Mouse (Mus musculus): ENCODE measurements at regions not wholly inside any gene's neighbourhood (a gene's known extent, or its start where the extent isn't known, plus 50 kb on each side); places are given as distances from the start of the nearest gene placed in this dataset.
A peak's percentile ranks its signal among the peaks of the same experiment; 100 is the strongest.
"Not testable (repeated sequence)": the region's sequence is repeated elsewhere in the genome, so short reads cannot be mapped to it uniquely, and the experiment has no call there.

DNA sequence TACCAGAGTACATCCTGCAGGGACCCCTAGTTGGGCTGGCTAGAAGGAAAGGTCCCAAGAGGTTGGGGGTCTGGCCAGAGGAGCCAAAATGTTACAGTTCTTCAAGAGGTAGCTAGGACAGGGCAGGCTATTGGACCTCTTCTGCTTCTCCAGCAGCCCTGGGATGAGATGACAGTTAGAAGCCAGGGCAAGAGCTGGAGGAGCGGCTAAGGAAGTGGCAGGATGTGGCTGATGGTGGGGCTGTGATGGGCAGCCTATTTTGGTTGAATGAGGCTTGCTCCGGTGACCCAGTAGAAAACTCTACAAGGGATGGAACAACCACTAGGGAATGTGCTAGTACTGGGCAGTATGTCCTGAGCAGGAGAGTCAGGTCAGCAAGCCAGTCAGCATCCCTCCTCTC lies 82.8 kb downstream of the Ddx11 start:
- DNase-seq (ENCODE audit: low spot score in 2 of 2) = no peak

DNA sequence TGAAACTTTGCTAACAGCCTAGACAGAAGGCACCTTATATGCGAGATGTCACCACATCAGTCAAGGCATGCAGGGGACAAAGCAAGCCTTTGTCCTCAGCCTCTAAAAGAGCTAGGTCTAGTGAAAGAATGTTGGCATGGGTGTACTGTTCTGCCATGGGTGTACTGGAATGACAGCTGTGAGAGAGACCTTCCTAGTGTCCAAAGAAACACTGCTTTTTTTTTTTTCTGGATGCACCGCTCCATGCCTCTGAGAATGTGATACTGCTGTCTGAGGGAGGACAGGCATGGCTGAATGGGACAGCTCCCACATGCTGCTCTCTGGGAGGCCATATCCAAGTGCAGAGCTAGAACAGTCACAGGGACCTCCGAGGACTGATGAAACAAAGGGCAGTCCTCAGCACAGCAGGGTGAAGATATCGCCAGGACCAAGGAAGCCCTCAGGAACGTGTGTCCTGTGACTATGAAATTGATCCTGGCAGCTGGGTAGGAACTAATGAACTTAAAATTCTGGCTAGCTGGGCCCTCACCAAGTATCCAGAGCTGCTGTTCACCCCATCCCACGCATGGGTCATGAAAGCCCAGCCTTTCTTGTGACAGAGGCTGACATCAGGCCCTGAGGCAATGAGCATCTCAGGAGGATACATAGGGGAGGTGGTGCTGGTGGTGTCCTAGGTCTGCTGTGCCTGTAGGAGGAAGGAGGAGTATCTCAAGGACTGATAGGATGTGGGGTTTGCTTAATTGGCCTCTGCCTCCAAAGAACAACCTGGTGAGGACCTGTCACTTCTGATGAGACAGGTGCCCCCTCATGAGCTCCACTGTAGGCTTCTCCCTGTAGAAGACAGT lies 84.6 kb downstream of the Ddx11 start:
- DNase-seq (ENCODE audit: low spot score in 2 of 2) = not testable (repeated sequence)

DNA sequence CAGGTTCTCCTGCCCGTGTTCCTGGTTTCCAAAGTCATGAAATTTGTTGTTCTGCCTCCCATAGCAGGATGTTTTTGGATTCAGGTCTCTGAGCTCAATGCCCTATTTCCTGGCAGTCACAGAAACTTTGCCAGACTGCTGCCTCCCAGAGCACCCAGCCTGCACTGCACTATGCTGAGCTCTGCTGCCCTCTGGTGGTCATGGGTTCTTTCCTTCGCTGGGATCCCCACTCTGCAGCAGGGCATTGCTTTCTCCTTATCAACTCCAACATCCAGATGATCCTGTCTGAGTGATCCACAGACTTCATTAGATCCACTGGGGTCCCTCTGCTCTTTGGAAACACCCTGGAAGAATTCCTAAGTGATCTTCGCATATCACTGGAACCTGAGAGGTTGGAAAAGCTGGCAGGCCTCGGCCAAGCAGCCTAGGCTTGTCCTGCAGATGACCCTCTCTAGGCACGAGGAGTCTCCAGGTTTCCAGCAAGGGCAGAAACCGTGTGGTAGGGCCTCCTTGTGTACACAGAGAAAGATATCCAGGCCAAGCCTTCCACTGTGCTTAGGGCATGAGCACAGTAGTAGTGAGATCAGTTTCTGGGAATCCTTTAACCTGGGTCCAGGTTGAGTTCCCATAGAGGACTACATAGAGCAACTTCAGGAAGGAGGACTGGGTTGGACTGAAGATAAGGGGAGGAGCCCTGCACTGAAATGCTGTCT lies 85.6 kb downstream of the Ddx11 start:
- not testable (repeated sequence) for DNase-seq (ENCODE audit: low spot score in 2 of 2)

DNA sequence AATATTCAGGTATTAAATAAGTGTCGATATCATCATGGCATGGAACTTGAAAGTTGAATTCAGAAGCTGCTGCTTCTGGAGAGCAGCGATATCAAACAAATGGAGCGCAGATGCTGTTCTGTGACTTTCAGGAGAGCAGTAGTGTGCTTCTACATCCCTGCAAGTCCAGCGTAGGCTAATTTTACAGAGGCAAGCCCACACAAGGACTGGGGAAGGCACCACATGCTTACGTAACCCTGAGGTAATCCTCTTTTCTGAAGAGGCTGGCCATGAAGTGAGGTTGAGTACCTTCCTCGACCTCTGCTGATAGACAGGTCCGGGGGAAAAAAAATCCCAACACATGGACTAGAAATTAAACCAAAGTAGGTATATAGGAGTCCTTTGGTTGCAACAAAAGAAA lies 88.2 kb downstream of the Ddx11 start:
- peak in 1 of 2 experiments; percentile 30 for DNase-seq (ENCODE audit: low spot score in 2 of 2)

DNA sequence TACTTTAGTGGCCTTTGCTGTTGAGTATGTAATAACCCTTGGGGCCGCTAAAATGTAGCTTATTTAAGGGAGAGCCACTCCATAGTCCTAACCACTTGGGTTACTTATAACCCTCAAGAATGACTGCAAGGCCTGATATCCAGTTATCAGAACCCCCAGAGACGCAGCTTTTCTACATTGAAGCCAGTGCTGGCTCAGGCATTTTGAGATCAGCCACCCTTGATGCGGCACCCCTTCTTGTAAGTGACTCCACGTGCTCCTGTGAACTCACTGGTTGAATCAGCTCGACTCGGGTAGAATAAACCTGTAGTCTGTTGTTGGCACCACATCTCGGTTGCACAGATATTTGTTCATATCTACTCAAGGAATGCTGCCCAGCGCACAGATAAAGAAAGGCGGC lies 89.3 kb downstream of the Ddx11 start:
- no peak for DNase-seq (ENCODE audit: low spot score in 2 of 2)

DNA sequence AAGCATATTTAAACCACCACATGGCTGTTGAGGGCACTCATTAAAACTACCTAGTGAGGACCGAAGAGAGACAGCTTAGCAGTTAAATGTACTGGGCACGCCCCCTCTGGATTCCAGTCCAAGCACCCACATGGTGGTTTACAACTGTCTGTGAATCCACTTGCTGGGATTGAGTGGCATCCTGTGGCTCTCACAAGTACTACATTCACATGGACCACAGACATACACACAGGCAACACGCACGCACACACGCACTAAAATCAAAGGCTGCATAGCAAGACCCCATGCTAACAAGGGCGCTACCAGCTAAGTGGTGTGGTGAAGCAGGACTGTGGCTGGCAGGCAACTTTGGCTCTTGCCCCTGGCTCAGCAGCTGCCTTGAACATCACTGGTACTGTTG lies 95.0 kb downstream of the Ddx11 start:
- DNase-seq (ENCODE audit: low spot score in 2 of 2) = no peak

DNA sequence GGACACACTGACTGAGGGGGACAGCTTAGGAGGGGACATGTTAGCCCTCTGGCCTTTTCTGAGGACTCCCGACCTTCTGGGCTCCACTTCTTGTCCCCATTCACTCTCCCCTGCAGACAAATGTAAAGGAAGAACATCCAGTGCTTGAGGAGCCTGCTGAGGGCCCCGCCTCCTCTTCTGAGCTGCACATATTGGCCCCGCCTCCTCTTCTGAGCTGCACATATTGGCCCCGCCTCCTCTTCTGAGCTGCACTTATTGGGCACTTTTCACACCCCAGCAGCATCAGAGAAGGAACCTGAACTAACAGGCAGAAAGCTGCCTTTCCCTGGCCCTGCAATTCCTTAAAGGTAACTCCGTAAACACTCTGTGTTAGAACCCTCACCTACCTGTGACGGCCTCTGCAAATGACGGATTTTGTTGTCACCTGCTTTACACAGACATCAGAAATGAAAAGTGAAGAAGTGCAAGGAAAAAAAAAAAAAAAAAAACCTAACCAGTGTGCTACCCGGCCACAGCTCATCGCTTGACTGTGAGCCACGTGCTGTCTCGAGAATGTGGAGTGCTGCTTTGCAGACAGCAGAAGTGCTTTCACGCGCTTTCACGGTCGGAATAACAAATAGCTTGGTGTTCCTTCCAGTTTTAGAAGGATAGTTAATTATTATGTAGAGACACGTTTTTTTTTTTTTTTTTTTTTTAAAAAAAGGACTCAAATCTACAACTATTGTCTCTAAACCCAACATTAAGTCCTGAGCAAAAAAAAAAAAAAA lies 96.5 kb downstream of the Ddx11 start:
- no peak for DNase-seq (ENCODE audit: low spot score in 2 of 2)

DNA sequence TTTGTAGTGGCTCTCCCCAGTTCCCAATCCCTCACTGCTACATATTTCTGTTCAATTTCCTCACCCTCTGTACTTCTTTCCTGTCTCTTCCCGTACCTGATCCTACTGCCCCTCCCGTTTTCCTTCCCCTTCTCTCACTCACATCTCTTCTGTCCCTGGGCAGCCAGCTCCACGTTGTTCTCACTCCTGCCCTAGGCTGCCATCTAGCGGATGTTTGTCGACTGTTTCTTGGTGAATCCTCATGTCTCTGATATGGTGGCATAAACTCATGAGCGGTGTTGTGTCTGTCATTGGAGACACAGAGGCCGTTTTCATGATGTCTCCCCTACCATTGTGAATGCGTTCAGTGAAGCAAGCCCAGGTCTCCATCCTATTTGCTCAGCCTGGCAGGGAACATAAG lies 97.9 kb downstream of the Ddx11 start:
- DNase-seq (ENCODE audit: low spot score in 2 of 2) = peak in 1 of 2 experiments; percentile 57

DNA sequence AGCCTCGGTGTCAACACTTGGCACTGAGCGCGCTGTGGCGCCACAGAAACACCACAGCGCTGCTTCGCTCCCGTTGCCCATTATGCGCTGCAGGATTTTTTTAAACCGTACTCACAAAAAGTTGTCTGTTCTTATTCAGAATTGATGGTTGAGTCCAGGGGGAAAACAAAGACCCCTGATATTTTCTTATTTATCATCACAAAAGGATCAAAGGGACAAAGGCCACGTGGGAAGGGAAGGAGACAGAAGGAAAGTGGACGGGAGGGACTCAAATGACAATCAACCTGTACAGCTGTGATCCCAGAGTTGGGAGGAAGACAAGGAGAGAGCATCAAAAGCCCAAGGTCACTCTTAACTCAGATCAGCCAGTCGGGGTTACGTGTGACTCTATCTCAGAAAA lies 100.4 kb downstream of the Ddx11 start:
- no peak for DNase-seq (ENCODE audit: low spot score in 2 of 2)

DNA sequence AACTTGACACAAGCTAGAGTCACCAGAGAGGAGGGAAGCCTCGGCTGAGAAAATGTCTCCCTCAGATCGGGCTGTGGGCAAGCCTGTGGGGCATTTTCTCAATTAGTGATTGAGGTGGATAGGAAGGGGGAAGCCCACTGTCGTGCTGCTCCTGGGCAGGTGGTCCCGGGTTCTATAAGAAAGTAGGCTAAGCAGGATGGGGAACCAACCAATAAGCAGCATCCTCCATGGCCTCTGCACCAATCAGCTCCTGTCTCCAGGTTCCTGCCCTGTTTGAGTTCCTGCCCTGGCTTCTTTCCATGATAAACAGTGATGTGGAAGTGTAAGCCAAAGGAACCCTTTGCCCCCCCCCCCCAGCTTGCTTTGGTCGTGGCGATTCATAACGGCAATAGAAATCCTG lies 100.9 kb downstream of the Ddx11 start:
- DNase-seq (ENCODE audit: low spot score in 2 of 2) = no peak

DNA sequence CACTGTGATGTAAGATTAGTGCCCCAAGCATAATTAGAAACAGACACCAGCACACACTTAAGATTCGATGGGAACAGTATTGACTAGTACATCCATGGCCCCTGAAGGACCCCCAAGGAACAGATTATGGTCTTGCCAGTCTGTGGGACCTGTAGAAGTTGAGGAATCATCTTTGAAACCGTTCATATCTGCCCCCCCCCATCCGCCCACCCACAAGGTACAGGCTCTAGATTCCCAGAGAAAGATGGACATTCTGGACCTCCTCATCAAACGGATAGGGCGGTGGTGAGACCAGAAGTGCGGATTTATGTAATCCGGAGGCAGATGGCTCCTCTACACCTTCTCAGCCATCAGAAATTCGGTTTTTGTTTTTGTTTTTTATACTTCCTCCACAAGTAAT lies 109.1 kb downstream of the Ddx11 start:
- no peak for DNase-seq (ENCODE audit: low spot score in 2 of 2)

DNA sequence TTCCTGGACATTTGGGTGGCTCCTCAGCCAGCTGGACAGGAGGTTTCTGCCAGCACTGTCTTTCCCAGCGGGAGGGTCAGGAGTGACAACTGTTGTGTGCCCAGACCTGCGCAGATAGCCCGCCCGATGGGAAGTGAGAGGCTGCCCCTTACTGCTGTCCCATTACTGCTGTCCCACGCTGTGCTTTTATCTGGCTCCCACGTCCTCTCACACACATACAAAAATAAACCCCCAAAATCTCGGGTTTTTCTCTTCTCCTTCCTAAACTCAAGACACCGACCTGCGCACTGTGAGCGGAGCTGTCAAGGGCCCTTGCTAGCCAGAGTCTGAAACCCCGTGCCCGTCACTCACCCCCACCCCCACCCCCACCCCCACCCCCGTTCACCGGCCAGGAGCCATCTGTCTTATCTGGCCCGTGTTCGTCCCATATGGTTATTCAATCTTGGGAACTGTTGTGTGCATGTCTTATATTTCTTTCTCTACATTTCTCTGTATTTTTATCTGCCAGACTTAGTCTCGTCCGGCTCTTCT lies 109.6 kb downstream of the Ddx11 start:
- peak in 1 of 2 experiments; percentile 61 for DNase-seq (ENCODE audit: low spot score in 2 of 2)

DNA sequence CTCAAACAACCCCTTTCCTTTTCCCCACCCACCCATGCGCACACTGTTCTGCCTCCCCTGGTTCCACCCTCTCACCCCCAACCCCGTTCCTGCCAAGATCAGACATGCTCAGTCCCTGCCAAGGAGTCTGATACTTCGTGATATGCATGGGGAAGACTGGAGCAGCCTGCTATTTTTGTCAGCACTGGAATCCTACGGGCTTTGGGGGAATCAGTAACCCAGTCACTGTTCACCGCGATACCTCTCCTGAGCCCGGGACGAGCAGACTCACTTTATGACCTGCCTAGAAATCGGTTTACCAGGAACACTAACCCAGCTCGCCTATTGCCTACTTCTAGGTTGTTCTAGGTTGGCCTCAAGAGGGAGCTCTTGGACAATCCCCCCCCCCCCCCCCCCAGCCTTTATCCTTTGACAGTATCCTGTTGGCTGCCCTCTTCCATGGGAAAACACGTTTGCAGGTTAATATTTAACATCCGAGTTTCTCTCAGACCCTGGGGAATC lies 110.2 kb downstream of the Ddx11 start:
- peak; percentile 31 to 32 for DNase-seq (ENCODE audit: low spot score in 2 of 2)

DNA sequence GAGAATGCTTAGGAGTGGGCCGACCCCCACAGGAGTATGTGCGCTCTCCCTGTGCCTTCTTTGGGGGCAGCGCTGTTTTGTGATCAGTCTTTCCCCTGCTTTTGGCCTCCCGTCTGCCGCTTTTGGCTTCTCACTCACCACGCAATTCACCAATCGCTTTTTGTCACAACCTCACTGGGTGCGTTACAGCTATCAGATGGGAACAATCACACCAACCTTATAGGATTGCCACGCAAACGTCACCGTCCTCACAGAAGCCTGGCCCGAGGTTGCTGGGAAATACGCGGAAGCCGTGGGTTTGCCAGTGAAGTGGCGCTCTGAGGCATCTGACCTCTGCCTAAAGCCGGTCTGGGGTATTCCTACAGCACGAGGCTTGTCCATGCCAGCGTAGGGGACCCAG lies 111.1 kb downstream of the Ddx11 start:
- DNase-seq (ENCODE audit: low spot score in 2 of 2) = no peak

DNA sequence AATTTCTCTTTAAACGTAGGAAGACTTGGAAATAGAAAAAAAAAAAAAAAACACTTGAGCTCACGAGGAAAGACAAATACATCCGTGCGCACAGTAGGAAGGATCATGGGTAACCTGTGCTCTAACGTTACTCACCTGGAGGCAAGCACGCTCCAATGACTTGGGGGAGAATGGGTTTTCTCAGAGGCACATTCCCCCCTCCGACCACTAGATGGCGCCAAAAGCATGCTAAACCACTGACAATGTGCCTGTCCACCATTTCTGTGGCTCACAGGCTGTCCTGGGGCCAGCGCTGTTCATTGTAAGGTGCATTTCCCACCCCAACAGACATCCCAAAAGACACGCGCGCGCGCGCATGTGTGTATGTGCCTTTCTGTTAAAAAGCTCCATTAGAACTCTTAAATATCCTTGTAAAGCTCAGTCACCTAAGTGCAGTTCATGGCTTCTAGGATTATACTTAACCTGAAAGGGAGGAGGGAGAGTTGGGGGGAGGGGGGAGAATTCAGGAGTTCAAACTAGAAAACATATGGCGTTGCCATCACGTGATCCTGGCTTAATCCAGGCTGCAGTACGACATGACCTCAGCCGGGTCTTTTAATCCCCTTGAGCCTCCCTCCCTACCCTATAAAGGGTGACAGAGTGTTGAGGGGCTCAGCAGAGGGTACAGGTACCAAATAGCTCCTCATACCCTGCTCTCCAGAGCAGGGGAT lies 111.9 kb downstream of the Ddx11 start:
- peak; percentile 71 to 84 for DNase-seq (ENCODE audit: low spot score in 2 of 2)

DNA sequence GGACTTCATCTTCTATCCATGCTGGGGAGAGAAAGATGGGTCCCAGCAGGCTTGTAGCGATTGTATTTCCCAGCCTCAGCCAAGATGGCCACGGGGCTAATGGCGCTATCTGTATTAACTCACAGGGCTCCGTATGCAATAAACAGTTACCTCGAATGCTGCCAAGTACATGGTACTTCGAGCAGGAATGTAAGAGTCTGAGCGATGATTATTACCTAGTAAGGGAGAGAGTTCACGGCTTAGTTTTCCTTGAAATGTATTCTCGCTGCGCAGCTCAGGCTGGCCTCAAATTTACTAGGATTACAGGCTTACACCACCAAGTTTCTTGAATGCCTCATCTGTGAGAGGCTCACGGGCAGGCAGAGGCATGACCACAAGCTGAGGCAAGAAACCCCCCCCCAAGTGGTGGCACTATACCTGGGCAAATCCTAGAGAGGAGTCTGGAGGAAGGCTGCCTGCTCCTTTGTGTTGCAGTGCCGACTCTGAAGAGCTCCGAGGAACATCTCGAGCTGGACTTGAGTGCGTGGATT lies 112.6 kb downstream of the Ddx11 start:
- no peak for DNase-seq (ENCODE audit: low spot score in 2 of 2)

DNA sequence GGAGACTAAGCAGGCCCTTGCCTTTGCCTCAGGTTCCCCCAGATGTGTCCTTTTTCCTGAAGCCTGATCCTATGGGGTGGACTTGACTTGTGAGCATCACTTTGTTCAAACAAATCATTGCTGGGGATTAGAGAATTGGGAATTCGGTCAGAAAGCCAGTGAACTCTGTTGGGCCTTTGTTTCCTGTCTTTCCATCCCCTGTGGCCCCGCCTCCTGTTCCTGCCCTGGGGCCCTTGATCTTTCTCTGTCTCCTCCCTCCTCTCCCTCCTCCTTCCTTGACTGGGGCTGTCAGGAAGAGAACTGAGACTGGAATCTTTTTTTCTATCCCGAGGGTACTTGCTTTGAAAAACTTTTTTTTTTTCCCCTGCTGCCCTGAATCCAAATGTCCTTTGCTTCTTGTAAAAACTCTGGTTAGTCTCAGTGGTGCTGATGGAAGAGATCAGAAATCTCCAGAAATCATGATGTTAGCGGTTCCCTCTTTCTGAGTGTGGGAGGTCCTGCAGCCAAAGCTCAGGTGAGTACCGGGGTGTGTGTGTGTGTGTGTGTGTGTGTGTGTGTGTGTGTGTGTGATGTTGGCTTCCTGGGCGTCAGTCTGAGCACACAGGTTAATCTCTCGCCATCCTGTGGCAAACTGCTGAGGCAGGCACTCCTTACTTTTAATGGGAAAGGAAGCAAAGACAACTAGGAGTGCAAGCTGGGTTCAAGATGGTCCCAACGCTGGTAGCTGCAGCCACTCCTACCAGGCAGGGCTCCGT lies 118.7 kb downstream of the Ddx11 start:
- no peak for DNase-seq (ENCODE audit: low spot score in 2 of 2)

DNA sequence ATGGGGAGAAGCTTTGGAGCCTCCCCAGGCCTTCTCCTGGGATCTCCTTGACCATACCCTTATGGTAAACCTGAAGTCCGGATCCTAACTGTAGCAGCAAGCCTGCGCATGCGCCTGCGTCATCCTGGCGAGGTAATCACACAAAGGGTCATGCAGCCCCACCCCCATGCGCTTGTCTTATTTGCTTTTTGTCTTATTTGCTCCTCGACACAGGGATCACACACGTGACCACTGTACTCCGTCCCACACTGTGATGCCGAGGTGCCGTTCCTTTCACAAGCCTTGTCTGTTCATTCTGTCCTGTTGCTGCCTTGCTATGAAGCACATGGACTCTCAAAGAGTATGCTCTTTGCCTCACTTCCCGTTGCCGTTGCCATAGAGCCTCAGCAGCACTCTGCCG lies 120.9 kb downstream of the Ddx11 start:
- DNase-seq (ENCODE audit: low spot score in 2 of 2) = no peak

DNA sequence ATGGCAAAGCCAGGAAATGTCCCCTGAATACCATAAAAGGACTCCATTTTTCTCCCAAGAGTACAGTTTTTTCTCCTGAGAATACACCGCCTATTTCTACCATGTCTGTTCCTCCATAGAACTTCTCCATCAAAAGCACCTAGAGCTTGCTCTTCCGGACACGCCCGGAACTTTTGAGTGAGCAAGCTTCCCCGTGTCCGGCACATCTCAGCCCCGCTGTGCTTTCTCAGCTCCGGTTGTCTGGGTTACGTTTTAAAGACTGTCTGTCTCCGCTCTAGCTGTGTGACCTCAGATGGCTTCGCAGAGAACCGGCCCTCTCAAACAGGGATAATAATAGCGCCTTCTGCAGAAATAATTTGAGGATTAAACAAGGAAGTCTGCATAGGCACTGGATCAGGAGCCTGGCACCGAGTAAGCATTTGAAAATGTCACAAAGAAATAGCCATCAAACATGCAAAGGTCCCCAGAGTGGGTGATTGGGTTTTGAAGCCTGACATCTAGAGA lies 122.8 kb downstream of the Ddx11 start:
- DNase-seq (ENCODE audit: low spot score in 2 of 2) = no peak

DNA sequence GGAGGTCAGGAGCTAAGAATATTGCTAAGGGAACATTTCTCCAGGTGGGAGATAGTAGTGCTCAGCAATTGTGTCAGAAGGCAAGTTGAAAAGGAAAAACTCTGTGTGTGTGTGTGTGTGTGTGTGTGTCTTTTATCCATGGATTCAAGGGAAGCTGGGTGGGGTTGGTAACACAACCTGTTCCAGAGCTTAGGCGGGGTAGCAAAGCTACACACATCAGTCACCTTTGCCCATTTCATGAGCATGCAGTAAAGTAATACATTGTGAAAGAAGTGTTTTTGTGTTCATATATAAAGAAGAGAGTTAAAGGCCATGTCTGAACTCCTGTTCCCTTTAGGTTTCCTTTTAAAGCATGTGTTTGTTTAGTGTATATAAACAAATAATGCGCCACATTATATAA lies 128.2 kb downstream of the Ddx11 start:
- DNase-seq (ENCODE audit: low spot score in 2 of 2) = no peak

Measured in left cerebral cortex, adult 8-10 months (tissue).